Mouse (Mus musculus) kidney, postnatal 0 days (tissue): ENCODE measurements at regions not wholly inside any gene's neighbourhood (a gene's known extent, or its start where the extent isn't known, plus 50 kb on each side); places are given as distances from the start of the nearest gene placed in this dataset.

Source experiments
- ATAC-seq: fragments of 200-750 bp; cut with Nextera tagmentation; replicated peaks from 2 replicates; pipeline ENCODE4 v1.8.0; 2017; ENCODE audit warnings: low read depth, moderate number of reproducible peaks, moderate TSS enrichment, moderate library complexity; ENCODE audit not compliant: low FRiP score
- DNase-seq: peaks from one replicate; pipeline ENCODE4 v3.0.0-alpha.2; 2016; ENCODE audit warnings: low spot score
- H3K27ac ChIP-seq: fragments of 300-500 bp; sonication (generic); 2 replicates; pipeline ENCODE4 v1.5.1; 2014; ENCODE audit warnings: mild to moderate bottlenecking
- H3K27me3 ChIP-seq: fragments of 300-500 bp; sonication (generic); 2 replicates; pipeline ENCODE4 v1.6.1; 2014; ENCODE audit warnings: low read length, mixed read lengths; ENCODE audit not compliant: insufficient read depth
- H3K36me3 ChIP-seq: fragments of 300-500 bp; sonication (generic); 2 replicates; pipeline ENCODE4 v1.6.1; 2014; ENCODE audit warnings: low read length, mixed read lengths; ENCODE audit not compliant: insufficient read depth
- H3K4me1 ChIP-seq: fragments of 300-500 bp; sonication (generic); replicated peaks from 2 replicates; pipeline ENCODE4 v1.6.1; 2014; ENCODE audit warnings: antibody characterized with exemption, low read length, mixed read lengths; ENCODE audit not compliant: insufficient read depth
- H3K4me2 ChIP-seq: fragments of 300-500 bp; sonication (generic); 2 replicates; pipeline ENCODE4 v1.6.1; 2014; ENCODE audit warnings: mild to moderate bottlenecking, low read length, moderate library complexity, mixed read lengths
- H3K4me3 ChIP-seq: fragments of 300-500 bp; sonication (generic); replicated peaks from 2 replicates; pipeline ENCODE4 v1.5.1; 2014; ENCODE audit warnings: low read depth, low read length
- H3K9ac ChIP-seq: fragments of 300-500 bp; sonication (generic); 2 replicates; pipeline ENCODE4 v1.6.1; 2014; ENCODE audit warnings: low read depth, low read length
- H3K9me3 ChIP-seq: fragments of 300-500 bp; sonication (generic); replicated peaks from 2 replicates; pipeline ENCODE4 v1.6.1; 2016; ENCODE audit warnings: low read length, inconsistent platforms, mixed read lengths
- CTCF ChIP-seq: IDR thresholded peaks from 2 replicates; pipeline ENCODE4 v1.5.1; 2016; ENCODE audit warnings: antibody characterized with exemption, low read depth, mild to moderate bottlenecking, moderate library complexity
- WGBS: fragments of 180-500 bp; shearing (Covaris S2); extraction: QIAGEN DNeasy Blood & Tissue Kit; methylation state at CpG from one replicate; pipeline ENCODE4 v1.1.7; 2014; 5-methylcytosine and 5-hydroxymethylcytosine counted together

DNA sequence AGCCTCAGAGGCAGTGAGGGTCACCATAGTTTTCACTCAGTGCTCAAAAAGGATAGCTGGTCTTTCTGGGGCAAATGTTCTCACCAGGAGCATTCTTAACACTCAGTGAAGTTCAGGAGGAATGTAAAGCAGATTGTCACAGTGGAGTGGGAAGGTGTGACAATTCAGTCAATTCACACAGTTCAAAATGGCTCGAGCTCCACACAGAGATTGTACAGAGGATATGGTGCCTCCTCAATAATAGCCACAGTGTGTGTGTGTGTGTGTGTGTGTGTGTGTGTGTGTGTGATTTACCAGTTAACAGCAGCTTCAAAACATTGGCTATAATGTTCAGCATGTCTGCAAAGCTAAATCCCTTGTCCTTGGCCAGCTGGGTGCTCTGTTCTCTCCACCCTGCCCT lies 279.3 kb upstream of the Gm12728 start:
- ATAC-seq = no peak
- WGBS = 76% methylated on average over 1 of the region's 1 CpGs
- Histone ChIP-seq H3K36me3 (no peaks in the 10 kb centered on the region), H3K4me2 (no peak overlapping the region), H3K9me3 (no peaks in the 10 kb centered on the region), H3K4me3 (no peak overlapping the region), H3K9ac (no peak overlapping the region), H3K27me3 (no peaks in the 10 kb centered on the region), H3K27ac (no peak overlapping the region), H3K4me1 (no peaks in the 10 kb centered on the region)
- DNase-seq = no peak
- TF ChIP-seq CTCF = no peak

- Histone ChIP-seq H3K4me2 (no peak overlapping the region), H3K9me3 (no peaks in the 10 kb centered on the region), H3K36me3 (no peaks in the 10 kb centered on the region), H3K9ac (no peak overlapping the region), H3K4me3 (no peak overlapping the region), H3K4me1 (no peaks in the 10 kb centered on the region), H3K27me3 (no peaks in the 10 kb centered on the region), H3K27ac (no peak overlapping the region)
- 52% methylated on average over 2 of the region's 2 CpGs for WGBS
- no peak for TF ChIP-seq CTCF
- no peak for DNase-seq
- no peak for ATAC-seq
Observed at GRCm38 (mm10) chr4:105525135-105525534, 264.5 kb upstream of the Gm12728 start.

GRCm38 (mm10) chr4:105526755-105527154 lies 262.9 kb upstream of the Gm12728 start:
- H3K4me2 ChIP-seq = no peak overlapping the region
- no peaks in the 10 kb centered on the region for H3K9me3 ChIP-seq
- no peaks in the 10 kb centered on the region for H3K4me1 ChIP-seq
- WGBS = 88% methylated on average over 7 of the region's 7 CpGs
- no peak overlapping the region for H3K4me3 ChIP-seq
- H3K27me3 ChIP-seq = no peaks in the 10 kb centered on the region
- no peak for ATAC-seq
- no peak for TF ChIP-seq CTCF
- H3K36me3 ChIP-seq = no peaks in the 10 kb centered on the region
- H3K27ac ChIP-seq = no peak overlapping the region
- no peak overlapping the region for H3K9ac ChIP-seq
- DNase-seq = no peak

- no peaks in the 10 kb centered on the region for H3K27me3 ChIP-seq
- DNase-seq = no peak
- WGBS = 73% methylated on average over 3 of the region's 3 CpGs
- H3K36me3 ChIP-seq = no peaks in the 10 kb centered on the region
- H3K4me2 ChIP-seq = no peak overlapping the region
- TF ChIP-seq CTCF = no peak
- ATAC-seq = no peak
- no peaks in the 10 kb centered on the region for H3K9me3 ChIP-seq
- no peak overlapping the region for H3K4me3 ChIP-seq
- H3K4me1 ChIP-seq = no peaks in the 10 kb centered on the region
- no peak overlapping the region for H3K27ac ChIP-seq
- H3K9ac ChIP-seq = no peak overlapping the region
Observed at GRCm38 (mm10) chr4:105527316-105527715, 262.4 kb upstream of the Gm12728 start.

DNA sequence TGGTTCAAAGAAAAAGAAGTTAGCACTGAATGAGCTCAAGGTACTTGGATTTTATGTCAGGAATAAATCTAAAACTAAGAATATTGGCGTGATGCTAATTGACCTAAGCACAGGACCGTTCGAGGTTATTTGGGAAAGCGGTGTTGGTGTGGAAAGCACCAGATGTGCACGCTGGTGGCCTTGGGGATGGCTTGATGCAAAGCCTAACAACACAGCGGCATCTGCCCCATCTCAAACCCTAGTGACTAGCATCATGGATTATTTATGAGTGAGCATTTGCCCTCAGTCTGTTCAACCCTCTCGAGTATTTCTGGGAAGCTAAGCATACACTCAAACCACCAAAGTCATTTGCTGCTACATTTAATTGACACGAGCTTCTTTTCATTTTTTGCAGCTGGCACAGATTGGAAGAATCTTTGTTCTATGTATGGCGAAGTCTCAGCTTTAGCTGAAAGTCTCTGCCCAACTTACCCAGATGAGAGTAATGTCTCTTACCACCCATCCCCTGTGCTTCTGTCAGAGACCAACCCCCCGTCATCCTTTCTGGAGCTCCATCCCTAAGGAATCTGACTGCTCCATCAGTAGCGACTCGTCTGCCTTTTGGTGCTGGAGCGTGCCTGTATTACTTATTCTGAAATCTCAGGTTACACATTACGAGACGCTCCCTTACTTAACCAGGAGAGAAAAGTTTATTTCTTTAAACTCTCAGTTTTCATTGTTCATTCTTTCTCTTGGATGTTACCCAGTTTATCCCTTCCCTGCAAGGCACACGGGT lies 257.8 kb upstream of the Gm12728 start:
- ATAC-seq (no peak), DNase-seq (peak; percentile 21)
- 46% methylated on average over 16 of the region's 16 CpGs for WGBS
- Histone ChIP-seq H3K9me3 (no peaks in the 10 kb centered on the region), H3K4me2 (no peak overlapping the region), H3K4me3 (no peak overlapping the region), H3K27me3 (no peaks in the 10 kb centered on the region), H3K36me3 (no peaks in the 10 kb centered on the region), H3K27ac (no peak overlapping the region), H3K4me1 (no peaks in the 10 kb centered on the region), H3K9ac (no peak overlapping the region)
- no peak for TF ChIP-seq CTCF

GRCm38 (mm10) chr4:105535451-105535850 lies 254.2 kb upstream of the Gm12728 start:
- H3K4me1 ChIP-seq = no peaks in the 10 kb centered on the region
- H3K27ac ChIP-seq = no peak overlapping the region
- TF ChIP-seq CTCF = no peak
- ATAC-seq (no peak), DNase-seq (peak; percentile 8)
- no peak overlapping the region for H3K9ac ChIP-seq
- no peaks in the 10 kb centered on the region for H3K9me3 ChIP-seq
- no peaks in the 10 kb centered on the region for H3K36me3 ChIP-seq
- H3K4me3 ChIP-seq = no peak overlapping the region
- 41% methylated on average over 6 of the region's 6 CpGs for WGBS
- no peaks in the 10 kb centered on the region for H3K27me3 ChIP-seq
- H3K4me2 ChIP-seq = no peak overlapping the region

DNA sequence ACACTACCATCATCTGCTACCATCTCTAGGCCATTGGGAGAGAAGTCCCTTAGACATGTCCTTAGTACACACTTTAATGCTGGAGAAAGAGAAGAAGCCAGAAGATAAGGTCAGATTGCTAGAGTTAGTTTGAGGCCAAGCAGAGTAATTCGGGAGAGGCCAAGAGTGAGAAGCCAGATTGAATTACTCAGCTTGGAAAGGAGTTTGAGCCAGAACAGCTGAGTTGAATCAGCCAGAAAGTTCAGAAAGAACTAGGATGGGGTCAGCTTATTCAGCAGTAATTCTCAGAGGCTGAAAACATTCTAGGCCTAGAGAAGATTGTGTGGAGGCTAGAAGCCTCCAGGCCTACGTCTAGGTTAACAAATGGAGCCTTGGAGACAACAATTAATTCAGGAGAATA lies 244.2 kb upstream of the Gm12728 start:
- no peaks in the 10 kb centered on the region for H3K27me3 ChIP-seq
- no peak overlapping the region for H3K4me3 ChIP-seq
- H3K36me3 ChIP-seq = no peaks in the 10 kb centered on the region
- no peaks in the 10 kb centered on the region for H3K9me3 ChIP-seq
- H3K27ac ChIP-seq = no peak overlapping the region
- H3K4me2 ChIP-seq = no peak overlapping the region
- no peak for TF ChIP-seq CTCF
- ATAC-seq (no peak), DNase-seq (peak; percentile 57)
- H3K9ac ChIP-seq = no peak overlapping the region
- 35% methylated on average over 2 of the region's 2 CpGs for WGBS
- H3K4me1 ChIP-seq = no peaks in the 10 kb centered on the region
